Mouse (Mus musculus) hindbrain, embryonic 11.5 days (tissue): ENCODE measurements at regions not wholly inside any gene's neighbourhood (a gene's known extent, or its start where the extent isn't known, plus 50 kb on each side); places are given as distances from the start of the nearest gene placed in this dataset.

Source experiments
- ATAC-seq: fragments of 200-750 bp; cut with Nextera tagmentation; 2 replicates; pipeline ENCODE4 v1.8.0; 2017; ENCODE audit warnings: mild to moderate bottlenecking, moderate TSS enrichment, moderate library complexity; ENCODE audit not compliant: low FRiP score
- DNase-seq: peaks from one replicate; pipeline ENCODE4 v3.0.0-alpha.2; 2015; ENCODE audit warnings: low spot score
- H3K27ac ChIP-seq: fragments of 300-500 bp; sonication (generic); 2 replicates; pipeline ENCODE4 v1.5.1; 2014; ENCODE audit warnings: mild to moderate bottlenecking, low read depth, low read length
- H3K27me3 ChIP-seq: fragments of 300-500 bp; sonication (generic); 2 replicates; pipeline ENCODE4 v1.6.1; 2014; ENCODE audit warnings: mild to moderate bottlenecking, low read length, moderate library complexity, mixed read lengths; ENCODE audit not compliant: control insufficient read depth, insufficient read depth
- H3K36me3 ChIP-seq: fragments of 300-500 bp; sonication (generic); 2 replicates; pipeline ENCODE4 v1.6.1; 2014; ENCODE audit warnings: mild to moderate bottlenecking, low read length, moderate library complexity, mixed read lengths; ENCODE audit not compliant: control insufficient read depth, insufficient read depth
- H3K4me1 ChIP-seq: fragments of 300-500 bp; sonication (generic); replicated peaks from 2 replicates; pipeline ENCODE4 v1.6.1; 2014; ENCODE audit warnings: low read length, mixed read lengths; ENCODE audit not compliant: control insufficient read depth, insufficient read depth
- H3K4me2 ChIP-seq: fragments of 300-500 bp; sonication (generic); replicated peaks from 2 replicates; pipeline ENCODE4 v1.6.1; 2014; ENCODE audit warnings: mild to moderate bottlenecking, low read depth, low read length
- H3K4me3 ChIP-seq: fragments of 300-500 bp; sonication (generic); 2 replicates; pipeline ENCODE4 v1.5.1; 2014; ENCODE audit warnings: low read depth, low read length
- H3K9ac ChIP-seq: fragments of 300-500 bp; sonication (generic); 2 replicates; pipeline ENCODE4 v1.6.1; 2014; ENCODE audit warnings: low read depth, low read length
- H3K9me3 ChIP-seq: fragments of 300-500 bp; sonication (generic); 2 replicates; pipeline ENCODE4 v1.6.1; 2016; ENCODE audit warnings: low read length; ENCODE audit not compliant: control insufficient read depth
- WGBS: fragments of 180-500 bp; shearing (Covaris S2); extraction: QIAGEN DNeasy Blood & Tissue Kit; methylation state at CpG from one replicate; pipeline ENCODE4 v1.1.7; 2014; 5-methylcytosine and 5-hydroxymethylcytosine counted together

DNA sequence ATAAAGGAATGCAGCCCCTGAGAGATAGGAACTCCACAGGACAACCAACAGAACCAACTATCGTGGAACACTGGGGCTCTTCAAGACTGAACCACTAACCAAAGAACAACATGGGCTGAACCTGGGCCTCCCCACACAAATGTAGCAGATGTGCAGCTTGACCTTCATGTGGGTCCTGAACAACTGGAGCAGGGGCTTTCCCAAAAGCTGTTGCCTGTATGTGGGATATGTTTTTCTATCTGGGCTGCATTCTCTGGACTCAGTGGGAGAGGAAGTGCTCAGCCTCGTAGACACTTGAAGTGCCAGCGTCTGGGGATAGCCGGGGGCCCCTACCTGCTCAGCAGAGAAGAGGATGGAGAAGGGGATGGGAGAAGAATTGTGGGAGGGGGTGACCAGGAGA lies 149.2 kb upstream of the Trib2 start:
- DNase-seq = no peak
- WGBS = 80% methylated on average over 4 of the region's 4 CpGs
- no peak overlapping the region for H3K27ac ChIP-seq
- H3K4me2 ChIP-seq = no peak overlapping the region
- no peaks in the 10 kb centered on the region for H3K9me3 ChIP-seq
- H3K27me3 ChIP-seq = no peaks in the 10 kb centered on the region
- ATAC-seq = no peak
- H3K36me3 ChIP-seq = no peaks in the 10 kb centered on the region
- no peaks in the 10 kb centered on the region for H3K4me1 ChIP-seq
- H3K9ac ChIP-seq = no peak overlapping the region
- no peak overlapping the region for H3K4me3 ChIP-seq

DNA sequence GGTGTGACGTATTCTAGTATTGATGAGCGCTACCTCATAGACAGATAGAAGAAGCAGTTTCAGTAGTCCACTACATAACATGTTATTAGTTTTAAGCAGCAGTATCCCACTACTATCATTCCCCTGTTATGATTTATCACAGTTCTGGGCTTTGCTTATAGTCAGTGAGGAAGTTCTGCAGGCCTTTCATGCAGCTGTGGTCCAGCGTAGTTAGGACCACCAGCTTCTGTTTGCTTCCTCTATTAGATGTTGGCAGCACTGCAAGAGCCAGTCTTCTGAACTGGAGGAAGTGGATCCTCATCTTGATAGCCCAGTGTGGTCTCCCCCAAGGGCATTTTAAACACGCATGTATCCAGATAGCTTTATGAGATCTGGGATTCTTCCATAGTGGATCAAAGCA lies 147.4 kb upstream of the Trib2 start:
- H3K4me3 ChIP-seq = no peak overlapping the region
- H3K9me3 ChIP-seq = no peaks in the 10 kb centered on the region
- no peak overlapping the region for H3K9ac ChIP-seq
- WGBS = 90% methylated on average over 4 of the region's 4 CpGs
- H3K4me2 ChIP-seq = no peak overlapping the region
- no peak overlapping the region for H3K27ac ChIP-seq
- H3K4me1 ChIP-seq = no peaks in the 10 kb centered on the region
- H3K27me3 ChIP-seq = no peaks in the 10 kb centered on the region
- DNase-seq (no peak), ATAC-seq (no peak)
- no peaks in the 10 kb centered on the region for H3K36me3 ChIP-seq

DNA sequence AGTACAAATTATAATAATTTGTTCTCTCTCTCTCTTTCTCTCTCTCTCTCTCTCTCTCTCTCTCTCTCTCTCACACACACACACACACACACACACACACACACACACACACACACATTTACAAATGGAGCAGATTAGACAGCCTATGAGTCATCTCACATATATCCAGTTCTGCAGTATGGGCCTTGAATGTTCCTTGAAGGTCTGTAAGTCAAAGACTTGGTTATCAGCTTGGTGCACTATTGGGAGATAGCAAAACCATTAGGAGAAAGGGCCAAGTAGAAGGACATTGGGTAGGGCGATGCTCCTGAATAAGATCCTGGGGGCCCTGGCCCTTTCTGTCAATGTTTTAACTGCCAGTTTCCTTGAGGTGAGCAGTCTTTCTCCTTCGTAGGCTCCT lies 145.1 kb upstream of the Trib2 start:
- Histone ChIP-seq H3K4me3 (no peak overlapping the region), H3K27me3 (no peaks in the 10 kb centered on the region), H3K27ac (no peak overlapping the region), H3K9me3 (no peaks in the 10 kb centered on the region), H3K36me3 (no peaks in the 10 kb centered on the region), H3K4me2 (no peak overlapping the region), H3K9ac (no peak overlapping the region), H3K4me1 (no peaks in the 10 kb centered on the region)
- ATAC-seq = no peak
- 92% methylated on average over 2 of the region's 2 CpGs for WGBS
- DNase-seq = no peak

DNA sequence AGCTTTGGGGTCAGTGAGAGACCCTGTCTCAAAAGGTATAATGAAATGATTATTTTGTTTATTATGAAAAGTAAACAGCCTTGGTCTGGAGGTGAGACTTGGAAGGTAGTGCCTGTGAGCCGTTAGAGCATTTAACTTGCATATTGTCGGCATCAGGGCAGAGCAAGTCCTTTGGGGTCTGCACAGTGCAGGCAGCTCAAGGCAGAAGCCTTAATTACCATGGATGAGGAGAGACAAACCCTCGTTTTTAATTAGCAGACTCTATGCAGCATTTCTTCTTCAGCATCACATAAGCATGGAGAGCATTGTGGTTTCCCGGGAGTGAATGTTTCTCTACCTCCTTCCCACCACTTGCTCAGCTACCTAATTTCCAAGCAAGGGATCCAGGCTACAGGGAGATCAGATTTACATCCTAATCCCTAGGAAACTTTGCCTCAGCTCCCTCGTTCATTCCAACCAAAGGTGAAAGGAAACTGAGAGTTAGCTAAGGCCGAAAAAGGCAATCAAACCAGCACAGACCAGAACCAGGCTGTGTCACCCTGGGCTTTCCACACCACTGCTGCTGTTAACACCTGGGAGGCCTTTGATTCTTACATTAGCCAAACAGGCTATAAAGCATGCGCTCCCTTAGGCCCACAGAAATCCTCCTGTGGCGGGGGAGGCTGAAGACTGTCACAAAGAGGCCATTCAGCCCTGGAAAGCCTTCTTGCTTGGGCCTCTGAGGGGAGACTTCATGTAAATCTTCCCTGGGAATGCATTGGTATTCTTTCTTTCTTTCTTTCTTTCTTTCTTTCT lies 120.9 kb upstream of the Trib2 start:
- Histone ChIP-seq H3K27ac (no peak overlapping the region), H3K9ac (no peak overlapping the region), H3K4me1 (no peaks in the 10 kb centered on the region), H3K9me3 (no peaks in the 10 kb centered on the region), H3K4me3 (no peak overlapping the region), H3K4me2 (no peak overlapping the region), H3K27me3 (no peaks in the 10 kb centered on the region), H3K36me3 (no peaks in the 10 kb centered on the region)
- WGBS = 54% methylated on average over 8 of the region's 8 CpGs
- ATAC-seq (0 out of 2 replicates have a peak, but pooled peaks have one; percentile 33), DNase-seq (peak; percentile 13)

DNA sequence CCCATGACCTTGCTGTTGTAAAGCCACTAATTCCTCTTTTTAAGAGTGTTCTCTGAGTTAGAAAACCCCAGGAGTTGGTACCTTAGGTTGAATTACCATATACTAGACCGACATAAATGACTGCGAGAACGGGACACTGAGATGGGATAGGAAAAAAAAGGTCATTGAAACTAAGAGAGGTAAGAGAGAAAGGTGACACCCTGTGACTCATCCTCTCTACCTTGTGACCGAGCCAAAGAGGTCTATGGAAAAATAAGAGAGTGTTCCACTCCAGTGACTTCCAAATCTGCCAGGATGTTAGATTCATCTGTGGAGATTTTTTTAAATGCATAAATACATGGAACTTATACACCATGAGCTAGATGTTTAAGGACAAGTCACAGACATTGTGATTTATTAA lies 115.3 kb upstream of the Trib2 start:
- no peaks in the 10 kb centered on the region for H3K27me3 ChIP-seq
- no peak overlapping the region for H3K4me3 ChIP-seq
- no peak for DNase-seq
- ATAC-seq = no peak
- no peak overlapping the region for H3K9ac ChIP-seq
- H3K36me3 ChIP-seq = no peaks in the 10 kb centered on the region
- H3K9me3 ChIP-seq = no peaks in the 10 kb centered on the region
- 85% methylated on average over 4 of the region's 4 CpGs for WGBS
- no peaks in the 10 kb centered on the region for H3K4me1 ChIP-seq
- H3K4me2 ChIP-seq = no peak overlapping the region
- no peak overlapping the region for H3K27ac ChIP-seq

DNA sequence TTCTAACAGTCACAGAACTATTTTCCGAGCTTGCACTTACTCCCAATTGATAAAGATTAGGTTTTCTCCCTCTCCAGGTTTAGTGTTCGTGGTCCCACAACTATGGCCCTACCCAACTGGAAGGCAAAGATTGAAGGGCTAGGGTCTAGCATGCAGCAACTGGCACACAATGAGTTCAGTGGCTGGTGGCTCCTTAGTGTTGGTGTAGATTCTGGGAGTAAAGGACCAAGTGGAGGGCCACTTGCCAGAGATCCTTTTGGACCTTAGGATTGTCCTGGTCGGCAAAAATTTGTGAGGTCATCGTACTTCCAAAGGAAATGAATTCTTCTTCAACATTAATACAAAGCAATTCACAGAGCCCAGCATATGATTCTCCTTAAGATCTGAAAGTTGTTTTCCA lies 114.8 kb upstream of the Trib2 start:
- Histone ChIP-seq H3K27me3 (no peaks in the 10 kb centered on the region), H3K4me3 (no peak overlapping the region), H3K4me1 (no peaks in the 10 kb centered on the region), H3K27ac (no peak overlapping the region), H3K9ac (no peak overlapping the region), H3K4me2 (no peak overlapping the region), H3K36me3 (no peaks in the 10 kb centered on the region), H3K9me3 (no peaks in the 10 kb centered on the region)
- DNase-seq (no peak), ATAC-seq (no peak)
- WGBS = 92% methylated on average over 4 of the region's 4 CpGs

DNA sequence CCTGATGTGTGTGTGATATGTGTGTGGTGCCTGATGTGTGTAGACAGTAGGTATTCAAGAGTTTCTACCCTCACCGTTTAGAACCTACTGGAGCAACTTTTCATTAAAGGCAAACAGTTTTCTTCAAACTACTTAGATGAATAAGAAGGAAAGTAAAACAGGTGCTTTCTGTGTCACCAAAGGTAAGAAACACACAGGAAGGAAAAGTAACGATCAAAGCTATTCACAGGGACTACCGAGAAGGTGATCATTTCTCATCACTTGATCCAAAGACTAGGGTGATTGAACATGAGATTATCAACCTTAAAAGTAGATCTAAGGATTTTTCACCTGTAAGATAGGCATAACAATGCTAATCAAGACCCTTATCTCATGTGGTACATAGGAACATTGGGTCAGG lies 113.4 kb upstream of the Trib2 start:
- no peak overlapping the region for H3K4me2 ChIP-seq
- no peak overlapping the region for H3K4me3 ChIP-seq
- no peak overlapping the region for H3K9ac ChIP-seq
- no peaks in the 10 kb centered on the region for H3K36me3 ChIP-seq
- H3K27ac ChIP-seq = no peak overlapping the region
- H3K4me1 ChIP-seq = no peaks in the 10 kb centered on the region
- H3K27me3 ChIP-seq = no peaks in the 10 kb centered on the region
- 96% methylated on average over 3 of the region's 3 CpGs for WGBS
- H3K9me3 ChIP-seq = no peaks in the 10 kb centered on the region
- DNase-seq (no peak), ATAC-seq (no peak)

DNA sequence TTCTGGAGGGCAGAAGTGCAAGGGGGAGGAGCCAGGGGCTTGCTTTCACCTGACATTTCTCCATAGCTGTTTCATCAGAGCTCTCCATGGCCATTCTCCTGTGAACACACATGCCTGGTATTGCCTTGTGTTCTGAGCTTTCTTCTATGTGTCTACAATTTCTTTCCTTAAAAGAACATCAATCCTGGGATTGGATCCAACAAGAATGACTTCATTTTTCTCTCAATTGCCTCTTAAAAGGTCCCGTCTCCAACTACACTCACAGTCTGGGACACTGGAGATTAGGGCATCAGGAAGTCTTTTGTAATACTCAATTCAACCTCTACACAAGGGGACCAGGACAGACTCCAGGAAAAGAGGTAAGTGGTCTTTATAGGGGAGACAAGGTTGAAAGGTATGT lies 112.8 kb upstream of the Trib2 start:
- Histone ChIP-seq H3K27me3 (no peaks in the 10 kb centered on the region), H3K9ac (no peak overlapping the region), H3K36me3 (no peaks in the 10 kb centered on the region), H3K4me3 (no peak overlapping the region), H3K9me3 (no peaks in the 10 kb centered on the region), H3K4me1 (no peaks in the 10 kb centered on the region), H3K27ac (no peak overlapping the region), H3K4me2 (no peak overlapping the region)
- DNase-seq (no peak), ATAC-seq (no peak)
- 83% methylated on average over 1 of the region's 1 CpGs for WGBS

DNA sequence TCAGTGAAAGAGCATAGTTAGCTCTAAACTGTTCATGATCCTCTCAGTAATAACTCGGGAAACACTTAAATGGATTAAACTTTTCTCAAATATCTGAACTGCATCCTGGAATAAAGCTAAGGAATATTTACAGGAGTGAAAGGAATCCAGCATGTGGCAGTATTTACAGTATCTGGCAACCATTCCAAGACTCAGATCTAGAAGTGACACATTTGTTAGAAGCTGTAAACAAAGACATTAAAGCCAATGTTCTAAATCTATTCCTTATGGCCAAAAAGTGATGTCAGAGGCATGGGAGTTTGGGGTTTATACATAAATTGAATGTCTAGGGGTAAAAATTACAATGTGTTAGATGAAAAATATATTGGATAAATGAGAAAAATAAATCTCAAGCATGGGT lies 101.6 kb upstream of the Trib2 start:
- DNase-seq = no peak

More for the DNA sequence above, 101.6 kb upstream of the Trib2 start:
- no peaks in the 10 kb centered on the region for H3K36me3 ChIP-seq
- H3K4me2 ChIP-seq = no peak overlapping the region
- H3K4me3 ChIP-seq = no peak overlapping the region
- no peaks in the 10 kb centered on the region for H3K4me1 ChIP-seq
- no peak overlapping the region for H3K9ac ChIP-seq
- no peak for ATAC-seq
- 94% methylated on average over 1 of the region's 1 CpGs for WGBS
- H3K9me3 ChIP-seq = no peaks in the 10 kb centered on the region
- no peak overlapping the region for H3K27ac ChIP-seq
- no peaks in the 10 kb centered on the region for H3K27me3 ChIP-seq
